Mouse (Mus musculus): ENCODE results near the gene Gga2. TPM values are rescaled to one million over a fixed set of nuclear protein-coding genes. Genes with fewer than 3 reads are reported as not detected.

Gga2 gene
- total and polyA plus RNA-seq, 3 experiments, result 25.3 to 28.5 (median 25.7) TPM

DNA sequence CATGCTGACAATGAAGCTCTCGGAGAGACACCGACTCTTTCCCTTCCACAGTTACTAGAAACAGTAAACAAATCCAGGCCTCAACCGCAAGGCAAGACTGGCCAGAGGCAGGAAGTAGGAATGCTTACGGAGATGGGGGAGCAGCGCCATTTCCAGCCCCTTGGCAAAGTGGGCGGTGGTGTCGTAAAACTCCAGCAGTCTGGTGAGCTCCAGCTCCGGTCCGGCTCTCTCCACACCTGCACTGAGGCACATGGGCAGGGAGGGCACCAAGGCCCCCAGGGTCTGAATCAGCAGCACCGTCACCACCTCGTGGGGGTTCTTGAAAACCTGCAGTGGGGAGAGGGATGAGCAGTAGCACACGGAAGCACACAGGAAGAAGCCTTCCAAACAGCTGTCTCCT, 65.2 kb downstream of the Gga2 start:
- no peaks in the 10 kb centered on the region for H3K36me3 ChIP-seq (ENCODE audit: control insufficient read depth, insufficient read depth, low read length)
- no peak overlapping the region for H3K27ac ChIP-seq
- intact Hi-C loops (cut with DNase I), result no loop called here
- DNase-seq, result no peak
- no peak overlapping the region for H3K4me3 ChIP-seq
- H3K79me2 ChIP-seq (replicated peaks; ENCODE audit: control insufficient read depth, insufficient read depth, low read length), result no peaks in the 10 kb centered on the region
- TF ChIP-seq EP300 (IDR thresholded peaks at IDR 0.05; ENCODE audit: insufficient read depth, low read depth, low read length), result no peak
- H3K9ac ChIP-seq (ENCODE audit: low read depth, low read length), result no peak overlapping the region
- H3K27me3 ChIP-seq (ENCODE audit: control insufficient read depth, insufficient read depth, low read length), result no peaks in the 10 kb centered on the region
- 86% methylated on average over 12 of the region's 12 CpGs for WGBS
- H3K4me1 ChIP-seq (ENCODE audit: control insufficient read depth, insufficient read depth, low read length), result no peaks in the 10 kb centered on the region

DNA sequence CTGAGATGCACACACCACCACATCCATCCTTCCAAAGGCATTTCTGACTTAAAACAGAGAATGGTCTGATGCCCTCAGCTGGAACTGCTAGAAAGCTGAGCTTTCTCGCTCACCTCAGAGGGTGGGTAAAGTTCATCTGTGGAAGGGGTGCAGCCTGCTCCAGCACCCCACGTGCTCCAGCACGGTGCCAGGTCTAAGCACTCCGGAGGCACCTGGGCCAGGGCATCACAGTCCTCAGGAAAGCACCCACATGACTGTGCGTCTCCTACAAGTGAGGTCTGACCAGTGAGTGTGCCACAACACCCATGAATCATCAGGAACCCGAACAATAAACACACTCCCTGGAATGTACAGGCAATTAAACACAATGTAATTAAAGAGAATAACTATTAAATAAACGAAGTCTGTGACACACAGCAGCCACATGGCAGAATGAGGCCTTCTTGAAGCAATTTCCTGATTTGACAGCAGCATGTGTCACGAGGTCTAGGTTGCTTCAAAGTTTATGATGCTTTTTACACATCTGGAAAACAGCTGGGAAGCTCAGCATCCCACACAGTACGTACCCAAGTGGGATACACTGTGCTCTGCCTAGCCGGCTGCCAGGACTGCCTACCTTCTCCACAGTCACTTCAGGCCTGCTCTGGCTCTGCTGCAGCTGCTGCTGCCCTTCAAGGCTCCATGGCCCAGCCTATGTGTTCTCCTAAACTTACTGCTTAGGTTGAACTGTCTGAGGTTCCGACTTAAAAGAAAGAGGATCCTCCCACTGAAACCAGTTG, 65.9 kb downstream of the Gga2 start:
- intact Hi-C loops (cut with DNase I), result no loop called here
- Histone ChIP-seq H3K4me1 (ENCODE audit: control insufficient read depth, insufficient read depth, low read length) (no peaks in the 10 kb centered on the region), H3K9ac (ENCODE audit: low read depth, low read length) (no peak overlapping the region), H3K4me3 (no peak overlapping the region), H3K36me3 (ENCODE audit: control insufficient read depth, insufficient read depth, low read length) (no peaks in the 10 kb centered on the region), H3K27ac (no peak overlapping the region), H3K27me3 (ENCODE audit: control insufficient read depth, insufficient read depth, low read length) (no peaks in the 10 kb centered on the region), H3K79me2 (replicated peaks; ENCODE audit: control insufficient read depth, insufficient read depth, low read length) (no peaks in the 10 kb centered on the region)
- TF ChIP-seq EP300 (IDR thresholded peaks at IDR 0.05; ENCODE audit: insufficient read depth, low read depth, low read length), result no peak
- TF ChIP-seq CTCF (IDR thresholded peaks at IDR 0.05), result no peak
- WGBS, result 90% methylated on average over 11 of the region's 11 CpGs
- DNase-seq, result no peak

DNA sequence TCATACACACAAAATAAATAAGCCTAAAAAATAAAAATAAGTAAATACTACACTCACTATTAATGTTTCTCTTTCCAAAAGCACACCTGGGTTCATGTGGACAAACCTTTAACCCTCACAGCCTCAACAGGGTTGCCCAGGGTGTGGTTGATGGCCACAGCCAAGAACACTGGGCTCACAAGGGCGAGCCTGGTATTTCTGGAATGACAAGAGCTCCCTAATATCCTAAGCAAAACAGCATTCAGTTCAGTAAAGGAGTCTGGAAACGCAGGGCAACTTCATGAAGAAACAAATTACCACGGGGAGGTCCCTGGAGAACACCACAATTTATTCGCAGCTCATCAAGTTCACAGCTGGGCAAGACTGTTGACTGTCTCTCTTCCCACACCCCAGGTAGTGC, 73.5 kb downstream of the Gga2 start:
- Histone ChIP-seq H3K9ac (ENCODE audit: low read depth, low read length) (no peak overlapping the region), H3K27me3 (ENCODE audit: control insufficient read depth, insufficient read depth, low read length) (no peaks in the 10 kb centered on the region), H3K4me3 (no peak overlapping the region), H3K79me2 (replicated peaks; ENCODE audit: control insufficient read depth, insufficient read depth, low read length) (no peaks in the 10 kb centered on the region), H3K27ac (no peak overlapping the region), H3K4me1 (ENCODE audit: control insufficient read depth, insufficient read depth, low read length) (no peaks in the 10 kb centered on the region), H3K36me3 (ENCODE audit: control insufficient read depth, insufficient read depth, low read length) (no peaks in the 10 kb centered on the region)
- DNase-seq, result no peak
- TF ChIP-seq CTCF (IDR thresholded peaks at IDR 0.05) (no peak), POLR2A (IDR thresholded peaks at IDR 0.05; ENCODE audit: insufficient read depth, low read depth, low read length) (no peak), EP300 (IDR thresholded peaks at IDR 0.05; ENCODE audit: insufficient read depth, low read depth, low read length) (no peak)
- intact Hi-C loops (cut with DNase I), result no loop called here
- 69% methylated on average over 4 of the region's 4 CpGs for WGBS

DNA sequence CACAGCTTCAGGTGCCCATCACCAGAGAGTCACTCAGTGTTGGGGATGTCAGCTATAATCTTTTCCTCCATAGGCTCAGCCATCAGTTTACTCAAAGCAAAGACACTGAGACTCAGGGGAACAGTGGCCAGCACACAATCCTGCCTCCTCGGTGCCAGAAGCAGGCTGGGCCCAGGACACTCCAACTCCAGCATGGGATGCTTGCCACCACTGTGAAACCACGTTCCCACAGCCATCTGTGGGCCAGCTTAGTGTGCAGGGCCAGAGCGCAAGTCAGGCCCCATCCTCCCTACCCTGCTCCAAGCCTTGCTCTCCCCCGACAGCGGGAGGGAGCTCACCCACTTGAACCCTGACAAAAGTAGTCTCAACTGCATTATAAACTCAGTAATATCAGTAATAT, 74.8 kb downstream of the Gga2 start:
- TF ChIP-seq EP300 (IDR thresholded peaks at IDR 0.05; ENCODE audit: insufficient read depth, low read depth, low read length) (no peak), POLR2A (IDR thresholded peaks at IDR 0.05; ENCODE audit: insufficient read depth, low read depth, low read length) (no peak), CTCF (IDR thresholded peaks at IDR 0.05) (no peak)
- H3K4me1 ChIP-seq (ENCODE audit: control insufficient read depth, insufficient read depth, low read length), result no peaks in the 10 kb centered on the region
- no peak for DNase-seq
- H3K4me3 ChIP-seq, result no peak overlapping the region
- H3K79me2 ChIP-seq (replicated peaks; ENCODE audit: control insufficient read depth, insufficient read depth, low read length), result no peaks in the 10 kb centered on the region
- no peak overlapping the region for H3K9ac ChIP-seq (ENCODE audit: low read depth, low read length)
- no peaks in the 10 kb centered on the region for H3K36me3 ChIP-seq (ENCODE audit: control insufficient read depth, insufficient read depth, low read length)
- 68% methylated on average over 5 of the region's 5 CpGs for WGBS
- H3K27me3 ChIP-seq (ENCODE audit: control insufficient read depth, insufficient read depth, low read length), result no peaks in the 10 kb centered on the region
- intact Hi-C loops (cut with DNase I), result no loop called here
- H3K27ac ChIP-seq, result no peak overlapping the region

DNA sequence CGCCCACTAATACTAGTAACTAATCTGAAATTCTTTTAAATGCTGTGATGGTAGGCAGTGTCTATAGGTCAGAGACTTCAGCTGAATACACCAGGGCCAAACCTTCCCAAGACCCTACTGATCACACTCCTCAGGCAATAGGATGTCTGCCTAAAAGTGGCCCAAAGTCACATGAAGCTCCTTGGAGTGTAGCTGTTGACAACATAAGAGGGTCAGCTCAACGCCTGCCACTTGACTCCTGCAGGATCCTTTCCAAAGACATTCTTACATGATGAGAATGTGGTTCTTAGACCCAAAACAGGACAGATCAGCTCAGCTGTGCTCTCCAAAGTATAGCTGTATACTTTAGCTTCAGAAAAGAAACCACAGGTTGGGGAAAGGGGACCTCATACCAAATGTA, 78.7 kb downstream of the Gga2 start:
- WGBS, result 81% methylated on average over 2 of the region's 2 CpGs
- Histone ChIP-seq H3K27me3 (ENCODE audit: control insufficient read depth, insufficient read depth, low read length) (no peaks in the 10 kb centered on the region), H3K9ac (ENCODE audit: low read depth, low read length) (no peak overlapping the region), H3K4me3 (no peak overlapping the region), H3K27ac (no peak overlapping the region), H3K79me2 (replicated peaks; ENCODE audit: control insufficient read depth, insufficient read depth, low read length) (no peaks in the 10 kb centered on the region), H3K4me1 (ENCODE audit: control insufficient read depth, insufficient read depth, low read length) (no peaks in the 10 kb centered on the region), H3K36me3 (ENCODE audit: control insufficient read depth, insufficient read depth, low read length) (no peaks in the 10 kb centered on the region)
- no peak for DNase-seq
- TF ChIP-seq EP300 (IDR thresholded peaks at IDR 0.05; ENCODE audit: insufficient read depth, low read depth, low read length), result no peak
- no peak for TF ChIP-seq POLR2A (IDR thresholded peaks at IDR 0.05; ENCODE audit: insufficient read depth, low read depth, low read length)
- no peak for TF ChIP-seq CTCF (IDR thresholded peaks at IDR 0.05)
- intact Hi-C loops (cut with DNase I), result no loop called here

DNA sequence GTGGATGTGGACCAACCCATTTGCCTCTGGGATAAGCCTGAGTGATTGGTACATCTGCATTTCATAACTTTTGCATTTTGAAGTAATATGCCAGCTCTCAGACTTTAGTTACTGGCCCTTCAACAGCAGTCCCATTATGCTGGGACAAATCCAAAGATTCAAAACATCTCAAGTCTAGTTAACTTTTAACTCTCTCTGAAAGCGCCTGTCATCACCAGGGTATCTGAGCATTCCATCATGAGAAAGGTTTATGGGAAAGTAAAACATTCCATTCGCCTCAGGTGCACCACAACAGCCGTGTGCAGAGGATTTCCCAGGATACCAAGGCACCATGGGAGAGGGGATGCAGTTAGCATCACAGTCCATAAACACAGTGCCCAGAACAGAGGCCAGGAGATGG, 79.4 kb downstream of the Gga2 start:
- no peaks in the 10 kb centered on the region for H3K4me1 ChIP-seq (ENCODE audit: control insufficient read depth, insufficient read depth, low read length)

More for the DNA sequence above, 79.4 kb downstream of the Gga2 start:
- intact Hi-C loops (cut with DNase I), result no loop called here
- no peak overlapping the region for H3K27ac ChIP-seq
- no peak overlapping the region for H3K9ac ChIP-seq (ENCODE audit: low read depth, low read length)
- WGBS, result 94% methylated on average over 3 of the region's 3 CpGs
- no peaks in the 10 kb centered on the region for H3K27me3 ChIP-seq (ENCODE audit: control insufficient read depth, insufficient read depth, low read length)
- no peak for TF ChIP-seq EP300 (IDR thresholded peaks at IDR 0.05; ENCODE audit: insufficient read depth, low read depth, low read length)
- TF ChIP-seq POLR2A (IDR thresholded peaks at IDR 0.05; ENCODE audit: insufficient read depth, low read depth, low read length), result no peak
- TF ChIP-seq CTCF (IDR thresholded peaks at IDR 0.05), result no peak
- no peaks in the 10 kb centered on the region for H3K79me2 ChIP-seq (replicated peaks; ENCODE audit: control insufficient read depth, insufficient read depth, low read length)
- no peak overlapping the region for H3K4me3 ChIP-seq
- no peak for DNase-seq
- no peaks in the 10 kb centered on the region for H3K36me3 ChIP-seq (ENCODE audit: control insufficient read depth, insufficient read depth, low read length)
